Mouse (Mus musculus): ENCODE data around the gene A2m. TPM values are rescaled to one million over a fixed set of nuclear protein-coding genes. Genes with fewer than 3 reads are reported as not detected.

The A2m gene
- not detected for polyA plus RNA-seq (2014; fragmentation: Illumina TruSeq; extraction: RNeasy Lipid Tissue Mini Kit (QIAGEN cat#74804); ENCODE audit: low replicate concordance)

DNA sequence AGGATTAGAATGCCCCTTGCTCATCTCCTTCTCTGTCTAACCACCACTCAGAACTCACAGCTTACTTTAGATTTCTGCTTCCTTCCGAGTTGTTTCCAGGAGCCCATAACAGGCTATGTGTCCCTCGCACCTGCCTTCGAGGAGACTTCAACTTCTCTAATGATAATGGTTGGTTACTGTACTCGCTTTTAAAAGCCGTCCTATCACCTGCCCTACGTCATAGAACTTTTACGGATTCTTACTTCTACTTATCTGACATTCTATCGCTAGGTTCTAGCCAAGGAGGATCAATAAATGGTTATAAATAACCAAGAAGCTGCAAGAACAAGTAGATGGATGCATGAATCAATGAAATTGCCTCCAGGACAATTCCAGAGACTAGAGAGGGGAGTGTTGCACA lies at the start of gene A2m:
Gene A2m (plus strand): TSS at position 301 of the 400 bp plus-strand sequence.

Other genes starting within 250 kb of the A2m start
- 0.07 TPM for gene Iqsec3, start 161.7 kb upstream of the A2m start, polyA plus RNA-seq (2014; fragmentation: Illumina TruSeq; extraction: RNeasy Lipid Tissue Mini Kit (QIAGEN cat#74804); ENCODE audit: low replicate concordance)
- not detected for gene Gm7298, start 97.6 kb downstream of the A2m start, polyA plus RNA-seq (2014; fragmentation: Illumina TruSeq; extraction: RNeasy Lipid Tissue Mini Kit (QIAGEN cat#74804); ENCODE audit: low replicate concordance)
- 0.15 TPM for gene Mug1, start 203.2 kb downstream of the A2m start, polyA plus RNA-seq (2014; fragmentation: Illumina TruSeq; extraction: RNeasy Lipid Tissue Mini Kit (QIAGEN cat#74804); ENCODE audit: low replicate concordance)

Measured in small intestine, adult 10 weeks (tissue).